Mouse (Mus musculus) forebrain, embryonic 10.5 days (tissue): ENCODE data around the gene 4931428L18Rik. TPM values are rescaled to one million over a fixed set of nuclear protein-coding genes. Genes with fewer than 3 reads are reported as not detected.

ENCODE experiments used
- DNase-seq: peaks from one replicate; pipeline ENCODE4 v3.0.0-alpha.2; 2017; ENCODE audit warnings: low spot score; ENCODE audit errors: extremely low spot score
- H3K27ac ChIP-seq: fragments of 300-500 bp; sonication (generic); 2 replicates; pipeline ENCODE4 v1.5.1; 2016; ENCODE audit warnings: mild to moderate bottlenecking
- H3K27me3 ChIP-seq: fragments of 300-500 bp; sonication (generic); 2 replicates; pipeline ENCODE4 v1.6.1; 2016; ENCODE audit warnings: mild to moderate bottlenecking; ENCODE audit not compliant: poor library complexity, severe bottlenecking
- H3K36me3 ChIP-seq: fragments of 300-500 bp; sonication (generic); replicated peaks from 2 replicates; pipeline ENCODE4 v1.6.1; 2016; ENCODE audit warnings: mild to moderate bottlenecking, moderate library complexity
- H3K4me1 ChIP-seq: fragments of 300-500 bp; sonication (generic); 2 replicates; pipeline ENCODE4 v1.6.1; 2016
- H3K4me3 ChIP-seq: fragments of 300-500 bp; sonication (generic); 2 replicates; pipeline ENCODE4 v1.5.1; 2016; ENCODE audit warnings: mild to moderate bottlenecking, moderate library complexity
- H3K9me3 ChIP-seq: fragments of 300-500 bp; sonication (generic); 2 replicates; pipeline ENCODE4 v1.6.1; 2016; ENCODE audit warnings: mild to moderate bottlenecking, moderate library complexity
- WGBS: fragments of 180-500 bp; shearing (Covaris S2); methylation state at CpG from one replicate; pipeline ENCODE4 v1.1.7; 2016; 5-methylcytosine and 5-hydroxymethylcytosine counted together
- polyA plus RNA-seq: library from polyadenylated mRNA; unstranded; fragments of >200 nt; fragmentation: Nextera tagmentation; extraction: Ambion mirVana; gene quantifications from 2 replicates; pipeline ENCODE4 v1.2.1, GENCODE M21; 2016

Gene 4931428L18Rik
- polyA plus RNA-seq, 1 experiment from 2014 or later, result not detected

DNA sequence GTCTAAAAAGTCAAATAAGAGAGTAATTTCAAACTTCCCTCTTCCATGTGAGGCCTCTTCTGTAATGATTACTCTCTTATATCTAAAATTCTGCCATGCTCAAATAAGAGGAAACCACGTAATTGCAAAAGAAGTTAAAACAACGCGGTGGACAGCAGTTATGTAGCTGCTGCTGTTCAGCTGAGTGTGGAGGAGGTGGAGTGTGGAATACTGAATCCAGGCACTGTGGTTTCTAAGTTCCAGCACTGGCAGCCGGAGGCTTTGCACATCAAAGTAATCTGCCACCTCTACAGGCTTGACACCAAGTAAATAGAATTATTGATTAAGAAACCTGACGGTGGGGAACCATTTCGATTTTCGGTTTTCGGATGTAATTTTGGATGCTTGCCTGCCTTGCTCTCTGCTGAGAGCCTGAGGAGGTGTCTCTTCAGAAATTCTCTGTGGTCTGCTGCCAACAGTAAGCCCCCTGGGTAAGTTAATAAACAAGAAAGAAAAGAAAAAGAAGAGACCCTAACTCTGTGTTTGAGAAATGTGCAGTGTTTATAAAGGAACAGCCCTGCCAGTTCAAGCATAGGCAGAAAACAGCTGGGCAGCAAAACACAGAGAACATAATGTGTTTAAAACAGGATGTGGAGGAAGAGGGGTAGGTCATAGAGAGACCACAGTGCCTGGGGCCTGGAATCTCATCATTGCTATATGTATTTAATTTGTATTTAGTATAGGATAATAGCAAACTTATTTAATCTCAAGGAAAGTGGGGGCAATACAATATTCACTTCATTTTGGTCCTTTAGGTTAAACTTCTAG is 80.0 kb downstream of the 4931428L18Rik start:
- H3K4me1 ChIP-seq, result no peaks in the 10 kb centered on the region
- no peak for DNase-seq
- H3K9me3 ChIP-seq, result no peaks in the 10 kb centered on the region
- no peaks in the 10 kb centered on the region for H3K27me3 ChIP-seq
- no peak overlapping the region for H3K4me3 ChIP-seq
- no peak overlapping the region for H3K27ac ChIP-seq
- WGBS, result 84% methylated on average over 8 of the region's 8 CpGs
- no peaks in the 10 kb centered on the region for H3K36me3 ChIP-seq

DNA sequence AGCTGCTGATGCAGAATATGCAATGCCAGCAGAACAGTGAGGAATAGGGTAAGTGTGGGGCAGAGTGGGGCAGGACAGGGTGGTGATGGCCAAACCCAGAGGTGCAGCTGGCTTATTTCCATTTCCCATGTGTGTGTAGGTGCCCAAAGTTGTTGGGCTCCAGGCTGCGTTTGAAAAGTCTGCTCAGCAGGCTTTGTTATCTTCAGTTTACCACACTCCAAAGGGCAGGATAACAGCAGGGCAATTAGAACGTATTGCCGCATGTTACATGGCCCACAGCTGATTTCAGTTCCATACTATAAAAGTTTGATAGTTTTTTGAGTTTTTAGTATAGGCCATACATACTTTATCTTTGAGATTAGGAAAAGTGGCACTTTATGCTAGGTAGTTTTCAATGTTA is 84.1 kb downstream of the 4931428L18Rik start:
- Histone ChIP-seq H3K4me3 (no peak overlapping the region), H3K27me3 (no peaks in the 10 kb centered on the region), H3K9me3 (no peaks in the 10 kb centered on the region), H3K4me1 (no peaks in the 10 kb centered on the region), H3K36me3 (no peaks in the 10 kb centered on the region), H3K27ac (no peak overlapping the region)
- DNase-seq, result no peak
- WGBS, result 91% methylated on average over 3 of the region's 3 CpGs

DNA sequence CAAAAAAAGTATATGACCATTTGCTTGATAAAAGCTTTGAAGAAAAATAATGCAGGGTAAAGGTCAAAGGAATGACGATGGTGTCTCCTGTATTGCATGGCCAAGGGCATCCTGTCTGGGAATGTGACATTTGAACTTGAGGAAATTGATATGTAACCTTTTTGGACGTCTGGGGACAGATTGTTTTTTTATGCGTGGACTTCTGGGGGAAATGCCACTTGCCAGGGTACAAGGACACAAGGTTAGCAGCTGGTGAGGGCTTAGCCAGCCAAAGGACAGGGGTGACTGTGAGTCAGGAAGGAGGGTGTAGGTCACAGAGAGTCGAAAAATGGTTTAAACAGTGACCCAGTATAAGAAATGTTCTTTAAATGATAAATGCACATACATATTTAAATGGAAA is 109.0 kb downstream of the 4931428L18Rik start:
- H3K36me3 ChIP-seq, result no peaks in the 10 kb centered on the region
- H3K4me1 ChIP-seq, result no peaks in the 10 kb centered on the region
- H3K4me3 ChIP-seq, result no peak overlapping the region
- WGBS, result 73% methylated on average over 4 of the region's 4 CpGs
- no peak for DNase-seq
- H3K9me3 ChIP-seq, result no peaks in the 10 kb centered on the region
- H3K27me3 ChIP-seq, result no peaks in the 10 kb centered on the region
- H3K27ac ChIP-seq, result no peak overlapping the region

DNA sequence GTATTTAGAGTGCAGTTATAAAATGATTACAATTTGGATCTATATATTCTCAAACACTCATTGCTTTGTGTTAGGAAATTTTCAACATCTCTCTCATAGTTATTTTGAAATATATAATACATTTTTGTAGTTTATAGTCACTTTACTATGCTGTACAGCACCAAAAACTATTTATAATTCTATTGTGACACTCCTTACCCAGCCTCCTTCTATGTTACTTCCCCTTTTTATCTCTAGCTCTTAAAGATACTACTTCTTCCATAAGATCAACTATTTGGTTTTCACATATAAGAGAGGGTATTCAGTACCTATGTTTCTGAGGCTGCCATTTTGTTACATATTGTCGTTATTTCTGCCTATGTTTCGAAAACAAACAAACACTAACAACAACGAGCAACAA is 114.5 kb downstream of the 4931428L18Rik start:
- H3K9me3 ChIP-seq, result no peaks in the 10 kb centered on the region
- H3K4me3 ChIP-seq, result no peak overlapping the region
- no peaks in the 10 kb centered on the region for H3K4me1 ChIP-seq
- no peaks in the 10 kb centered on the region for H3K36me3 ChIP-seq
- no peak for DNase-seq
- H3K27me3 ChIP-seq, result no peaks in the 10 kb centered on the region
- H3K27ac ChIP-seq, result no peak overlapping the region
- 87% methylated on average over 3 of the region's 3 CpGs for WGBS

DNA sequence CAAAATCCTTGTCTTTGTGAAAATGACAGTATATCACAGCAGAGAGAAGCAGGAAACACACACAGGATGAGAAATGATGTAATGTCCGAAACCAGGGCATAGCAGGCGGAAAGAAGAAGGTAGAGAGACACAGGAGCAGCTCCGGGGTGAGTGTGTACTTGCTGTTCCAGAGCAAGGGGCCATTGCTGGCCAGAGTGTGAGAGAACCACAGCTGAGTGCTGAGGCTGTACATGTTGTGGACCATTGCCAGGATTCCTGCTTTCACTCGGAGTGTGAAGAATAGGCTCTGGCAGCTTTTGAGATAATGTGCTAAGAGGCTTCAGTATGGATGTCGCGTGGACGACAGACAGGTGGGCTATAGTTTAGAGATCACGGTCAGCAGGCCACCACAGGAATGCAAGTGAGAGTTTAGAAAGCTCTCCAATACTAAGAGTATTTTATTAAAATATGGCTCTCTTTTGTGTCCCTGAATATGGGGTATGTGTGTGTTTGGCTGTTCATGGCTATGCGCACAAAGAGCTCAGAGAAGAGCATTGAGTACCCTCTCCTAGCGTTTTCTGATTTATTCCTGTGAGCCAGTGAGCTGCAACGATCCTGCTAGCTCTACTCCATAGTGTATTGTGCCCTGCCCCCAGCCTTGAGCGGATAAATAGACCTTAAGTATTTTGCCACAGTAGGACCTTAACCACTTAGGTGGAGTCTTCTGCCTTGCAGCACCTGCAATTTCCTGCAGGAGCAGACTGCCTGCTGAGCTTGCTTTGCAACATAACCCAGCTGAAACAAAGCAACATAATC is 119.4 kb downstream of the 4931428L18Rik start:
- no peak overlapping the region for H3K4me3 ChIP-seq
- H3K27ac ChIP-seq, result no peak overlapping the region
- 80% methylated on average over 12 of the region's 12 CpGs for WGBS
- H3K9me3 ChIP-seq, result no peaks in the 10 kb centered on the region
- no peaks in the 10 kb centered on the region for H3K4me1 ChIP-seq
- no peaks in the 10 kb centered on the region for H3K27me3 ChIP-seq
- H3K36me3 ChIP-seq, result no peaks in the 10 kb centered on the region
- no peak for DNase-seq

DNA sequence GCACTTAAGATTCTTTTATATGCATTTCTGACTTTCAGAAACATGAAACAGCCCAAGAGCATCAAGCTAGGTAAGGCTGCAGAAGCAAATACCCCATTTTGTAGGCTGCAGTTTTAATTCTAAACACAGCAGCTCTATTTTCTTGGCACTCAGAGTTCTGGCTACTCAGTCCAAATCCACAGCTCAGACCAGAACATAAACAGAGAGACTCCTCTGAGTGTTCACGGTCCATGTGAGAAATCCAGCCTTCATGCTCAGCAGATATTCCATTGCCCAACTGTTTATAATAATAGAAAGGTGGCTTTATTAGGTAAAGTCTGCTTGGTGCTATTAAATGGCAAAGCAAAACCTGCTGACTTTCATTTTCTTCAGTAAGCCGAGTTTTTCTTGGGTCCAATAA is 120.2 kb downstream of the 4931428L18Rik start:
- 92% methylated on average over 2 of the region's 2 CpGs for WGBS
- no peaks in the 10 kb centered on the region for H3K4me1 ChIP-seq
- no peak for DNase-seq

DNA sequence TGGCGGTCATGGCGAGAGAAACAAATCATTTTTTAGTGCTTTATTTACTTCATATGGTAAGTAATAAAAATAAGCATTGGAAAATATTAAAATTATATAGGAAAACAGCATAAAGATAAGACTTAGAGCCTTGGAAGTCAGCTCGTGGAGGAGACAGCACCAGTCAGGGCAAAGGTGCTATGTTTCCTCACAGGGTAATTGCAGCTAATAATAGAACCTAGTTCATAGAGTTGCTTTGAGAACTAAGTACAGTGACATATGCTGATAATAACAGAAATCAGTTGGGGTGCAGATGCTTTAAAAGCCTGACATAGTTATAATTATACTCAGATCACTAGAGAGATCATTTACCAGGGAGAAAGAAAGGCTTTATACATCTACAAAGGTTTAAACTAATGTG is 125.3 kb downstream of the 4931428L18Rik start:
- Histone ChIP-seq H3K36me3 (no peaks in the 10 kb centered on the region), H3K27me3 (no peaks in the 10 kb centered on the region), H3K4me3 (no peak overlapping the region), H3K4me1 (no peaks in the 10 kb centered on the region), H3K27ac (no peak overlapping the region), H3K9me3 (no peaks in the 10 kb centered on the region)
- DNase-seq, result no peak
- 80% methylated on average over 3 of the region's 3 CpGs for WGBS

More for the DNA sequence above, 120.2 kb downstream of the 4931428L18Rik start:
- Histone ChIP-seq H3K27ac (no peak overlapping the region), H3K4me3 (no peak overlapping the region), H3K27me3 (no peaks in the 10 kb centered on the region), H3K36me3 (no peaks in the 10 kb centered on the region), H3K9me3 (no peaks in the 10 kb centered on the region)

DNA sequence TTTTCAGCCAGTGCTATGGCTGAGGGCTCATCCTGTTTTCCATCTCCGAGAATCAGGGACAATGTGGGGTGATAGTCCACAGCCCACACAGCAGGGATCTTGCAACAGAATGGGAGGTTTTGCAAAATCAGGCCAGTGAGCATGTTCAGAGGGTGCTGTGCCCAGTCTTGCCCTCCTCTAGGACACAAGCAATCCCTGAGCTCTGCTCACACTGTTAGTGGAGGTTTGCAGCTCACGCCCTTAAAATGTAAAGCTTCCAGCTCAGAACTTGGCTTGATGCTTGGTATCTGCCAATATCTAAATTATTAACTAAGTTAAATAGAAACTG is 126.1 kb downstream of the 4931428L18Rik start:
- Histone ChIP-seq H3K4me3 (no peak overlapping the region), H3K27me3 (no peaks in the 10 kb centered on the region), H3K9me3 (no peaks in the 10 kb centered on the region), H3K36me3 (no peaks in the 10 kb centered on the region), H3K27ac (no peak overlapping the region), H3K4me1 (no peaks in the 10 kb centered on the region)
- no peak for DNase-seq
- WGBS, result 54% methylated on average over 2 of the region's 2 CpGs

DNA sequence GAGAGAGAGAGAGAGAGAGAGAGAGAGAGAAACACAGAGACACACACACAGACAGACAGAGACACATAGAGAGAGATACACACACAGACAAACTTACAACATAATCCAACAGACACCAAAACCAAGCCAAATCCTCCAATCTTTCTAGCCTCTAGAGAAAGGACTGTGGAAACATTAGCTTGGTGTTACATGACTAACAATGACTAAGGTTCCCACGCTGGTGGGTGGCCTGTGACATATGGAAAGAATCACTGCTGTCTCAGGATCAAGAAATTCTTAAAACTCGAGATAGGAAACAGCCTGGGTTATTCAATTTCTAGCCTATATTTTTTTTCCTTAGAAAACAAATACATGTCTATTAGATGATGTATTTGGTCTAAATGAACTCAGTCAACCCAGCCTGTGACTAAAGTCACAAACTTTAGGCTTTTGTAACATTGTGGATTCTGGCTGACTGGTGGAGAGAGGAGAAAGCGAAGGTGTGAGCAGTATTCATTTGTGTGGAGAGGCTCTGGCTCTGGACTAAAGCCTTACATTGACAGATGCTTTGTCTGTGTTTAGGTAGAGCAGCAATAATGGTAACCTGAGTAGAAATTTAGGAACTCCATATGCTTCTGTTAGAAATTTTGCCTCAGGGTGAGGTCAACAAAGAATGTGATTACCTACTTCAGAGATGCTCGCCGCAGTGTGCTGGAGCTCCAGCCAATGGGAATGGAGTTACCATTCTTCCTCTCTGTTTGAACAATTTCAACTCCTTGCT is 126.6 kb downstream of the 4931428L18Rik start:
- H3K27ac ChIP-seq, result no peak overlapping the region
- H3K36me3 ChIP-seq, result no peaks in the 10 kb centered on the region
- no peaks in the 10 kb centered on the region for H3K9me3 ChIP-seq
- DNase-seq, result no peak
- no peak overlapping the region for H3K4me3 ChIP-seq
- no peaks in the 10 kb centered on the region for H3K27me3 ChIP-seq
- H3K4me1 ChIP-seq, result no peaks in the 10 kb centered on the region
- WGBS, result 64% methylated on average over 5 of the region's 5 CpGs

DNA sequence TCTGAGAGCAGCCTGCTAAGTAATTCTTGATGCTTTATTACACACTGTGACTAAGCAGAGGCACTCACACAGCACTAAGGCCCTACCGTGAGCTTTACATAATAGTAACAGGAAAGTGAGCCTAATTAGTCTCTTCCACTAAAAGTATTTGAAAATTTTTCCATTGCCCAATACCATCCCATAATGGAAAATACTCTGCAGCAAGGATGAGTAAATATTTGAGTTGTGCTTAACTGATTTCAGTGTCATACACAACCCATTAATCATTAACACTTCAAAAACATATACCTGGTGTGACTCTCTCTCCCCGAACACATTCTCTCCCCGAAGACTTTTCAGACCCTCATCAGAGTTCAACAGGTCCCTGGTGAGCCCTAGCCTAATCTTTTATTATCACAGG is 127.7 kb downstream of the 4931428L18Rik start:
- Histone ChIP-seq H3K4me1 (no peaks in the 10 kb centered on the region), H3K27ac (no peak overlapping the region), H3K27me3 (no peaks in the 10 kb centered on the region), H3K4me3 (no peak overlapping the region), H3K36me3 (no peaks in the 10 kb centered on the region), H3K9me3 (no peaks in the 10 kb centered on the region)
- DNase-seq, result no peak
- WGBS, result 79% methylated on average over 3 of the region's 3 CpGs

DNA sequence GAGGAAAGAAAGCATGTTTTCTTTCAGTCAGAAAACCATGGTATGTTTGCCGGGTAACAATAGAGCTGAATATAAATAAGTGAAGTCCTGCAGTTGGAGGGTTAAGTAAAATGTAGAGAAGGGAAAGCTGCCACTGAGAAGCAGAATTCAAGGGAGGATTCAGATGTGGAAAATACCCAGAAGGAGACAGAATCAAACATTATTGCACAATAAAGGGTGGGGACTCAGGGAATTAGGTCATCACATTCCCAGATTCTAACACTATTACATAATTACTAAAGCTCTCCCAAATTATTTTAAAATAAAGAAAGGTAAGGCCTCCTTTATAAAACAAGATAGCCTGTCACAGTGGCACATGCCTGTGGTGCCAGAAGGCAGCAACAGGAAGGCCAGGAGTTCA is 128.5 kb downstream of the 4931428L18Rik start:
- H3K9me3 ChIP-seq, result no peaks in the 10 kb centered on the region
- no peak overlapping the region for H3K27ac ChIP-seq
- H3K36me3 ChIP-seq, result no peaks in the 10 kb centered on the region
- no peaks in the 10 kb centered on the region for H3K27me3 ChIP-seq
- H3K4me1 ChIP-seq, result no peaks in the 10 kb centered on the region
- WGBS, result 100% methylated on average over 1 of the region's 1 CpGs
- H3K4me3 ChIP-seq, result no peak overlapping the region
- DNase-seq, result no peak

DNA sequence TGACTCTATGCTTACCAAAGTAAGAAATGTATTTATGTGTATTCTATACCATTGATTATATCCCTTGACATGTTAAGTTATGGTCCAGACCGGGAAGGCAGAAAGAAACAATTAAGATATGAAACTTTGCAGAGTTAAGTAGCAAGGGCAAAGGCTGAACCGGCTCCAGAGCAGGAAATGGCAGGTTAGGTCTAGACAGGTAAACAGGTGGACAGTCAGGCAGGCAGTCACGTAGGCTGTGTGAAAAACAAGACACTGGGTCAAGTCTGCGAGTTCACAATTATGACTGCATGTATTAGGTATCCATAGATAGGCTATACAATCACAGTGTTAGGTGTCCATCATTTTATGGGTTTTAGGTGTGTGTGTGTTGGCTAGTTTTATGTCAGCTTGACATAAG is 133.8 kb downstream of the 4931428L18Rik start:
- no peaks in the 10 kb centered on the region for H3K36me3 ChIP-seq
- no peak overlapping the region for H3K27ac ChIP-seq
- no peak overlapping the region for H3K4me3 ChIP-seq
- no peaks in the 10 kb centered on the region for H3K9me3 ChIP-seq
- no peak for DNase-seq
- H3K4me1 ChIP-seq, result no peaks in the 10 kb centered on the region
- 90% methylated on average over 4 of the region's 4 CpGs for WGBS
- no peaks in the 10 kb centered on the region for H3K27me3 ChIP-seq
